Mouse (Mus musculus): ENCODE measurements around the gene 4930453N24Rik. TPM values are rescaled to one million over a fixed set of nuclear protein-coding genes. Genes with fewer than 3 reads are reported as not detected.

4930453N24Rik gene
- 13.2 and 13.8 TPM in 2 replicates for polyA plus RNA-seq (2012; rRNA removed)

DNA sequence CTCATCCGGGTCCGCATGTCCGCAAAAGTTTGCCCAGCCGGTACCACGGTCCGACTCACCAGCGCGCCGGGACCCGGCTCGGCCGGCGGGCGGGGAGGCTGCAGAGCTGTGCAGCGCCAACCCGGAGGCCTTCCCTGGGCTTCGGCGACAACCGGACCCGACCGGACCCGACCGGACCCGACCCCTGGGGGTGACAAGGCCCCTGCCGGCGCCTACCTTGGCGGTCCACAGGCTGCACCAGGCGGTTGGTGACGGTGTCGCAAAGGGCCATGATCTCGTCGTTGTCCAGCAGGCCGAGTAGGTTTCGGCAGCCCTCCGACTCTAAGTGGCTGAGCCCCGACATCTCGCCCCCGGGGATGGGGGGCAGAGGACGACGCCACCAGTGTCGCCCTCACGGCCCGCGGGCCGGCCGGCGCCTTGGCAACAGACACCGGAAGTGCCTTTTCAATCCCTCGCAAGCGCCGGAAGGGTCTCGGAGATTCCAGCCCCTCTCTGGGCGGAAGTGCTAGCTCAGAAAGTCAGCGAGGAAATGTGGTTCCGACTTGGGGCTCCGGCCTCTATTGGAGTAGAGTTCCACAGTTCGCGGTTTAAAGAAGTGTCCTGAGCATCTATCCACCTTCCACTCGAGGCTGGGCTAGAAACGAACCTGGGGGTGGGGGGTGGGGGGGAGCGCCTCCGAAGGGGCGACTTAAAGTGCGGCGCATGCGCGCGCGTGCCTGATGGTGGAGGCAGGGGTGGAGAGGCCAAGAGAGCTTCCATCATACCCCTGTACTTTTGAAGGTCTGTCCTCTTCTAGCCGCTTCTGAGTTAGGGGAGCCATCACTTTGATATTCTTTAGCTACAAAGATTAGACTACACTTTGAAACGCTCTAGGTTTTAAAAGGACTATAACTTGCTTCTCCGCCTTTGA lies at the start of gene 4930453N24Rik:
TSS of gene 4930453N24Rik (minus strand) at position 641 of the 910 bp plus-strand sequence.
- H3K4me1 ChIP-seq (ENCODE audit: control insufficient read depth, insufficient read depth, low read length): no peaks in the 10 kb centered on the region; the same call in 1 of the 2 replicates
- peak within 1 kb of the TSS; percentile 89 for H3K27ac ChIP-seq (ENCODE audit: insufficient read depth, low read length)
- TF ChIP-seq CTCF (IDR thresholded peaks at IDR 0.05; ENCODE audit: extremely low read depth, insufficient read depth, low read length) (no peak), POLR2A (IDR thresholded peaks at IDR 0.05; ENCODE audit: extremely low read depth, insufficient read depth, low read length) (peak; percentile 75)
- H3K4me3 ChIP-seq (ENCODE audit: insufficient read depth, low read length): peak within 1 kb of the TSS; percentile 61

DNA sequence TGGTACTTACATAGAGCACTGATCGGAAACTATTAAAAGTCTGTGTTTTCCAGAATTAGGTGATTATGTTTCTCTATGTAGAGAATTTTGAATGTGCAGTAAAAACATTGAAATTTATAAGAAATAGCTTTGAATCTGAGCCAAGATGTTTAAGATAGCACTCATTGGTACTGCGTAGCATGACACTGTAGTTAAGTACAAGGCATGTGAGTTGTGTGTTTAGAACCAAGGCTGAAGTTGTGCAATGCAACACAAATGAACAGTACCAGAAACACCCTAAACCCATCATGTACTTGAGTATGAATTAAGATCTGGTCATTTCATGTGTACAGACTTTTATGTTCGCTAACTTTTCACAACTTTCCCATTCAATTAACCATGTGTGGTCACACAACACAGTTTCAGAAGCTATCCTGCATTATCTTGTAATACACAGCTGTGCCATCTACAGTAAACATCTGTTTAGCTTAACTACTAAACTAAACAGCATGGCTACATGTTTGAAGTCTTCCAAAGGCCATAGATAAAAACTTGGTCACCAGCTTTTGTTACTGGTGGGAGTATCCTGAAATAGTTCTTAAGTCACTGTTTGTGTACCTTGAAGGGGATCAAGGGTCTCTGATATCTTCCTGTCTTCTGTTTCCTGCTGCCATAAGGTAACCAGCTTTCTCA lies 46.3 kb upstream of the 4930453N24Rik start:
- Histone ChIP-seq H3K4me3 (ENCODE audit: insufficient read depth, low read length) (no peak overlapping the region), H3K4me1 (ENCODE audit: control insufficient read depth, insufficient read depth, low read length) (no peaks in the 10 kb centered on the region), H3K27ac (ENCODE audit: insufficient read depth, low read length) (no peak overlapping the region)
- TF ChIP-seq POLR2A (IDR thresholded peaks at IDR 0.05; ENCODE audit: extremely low read depth, insufficient read depth, low read length) (no peak), CTCF (IDR thresholded peaks at IDR 0.05; ENCODE audit: extremely low read depth, insufficient read depth, low read length) (no peak)

DNA sequence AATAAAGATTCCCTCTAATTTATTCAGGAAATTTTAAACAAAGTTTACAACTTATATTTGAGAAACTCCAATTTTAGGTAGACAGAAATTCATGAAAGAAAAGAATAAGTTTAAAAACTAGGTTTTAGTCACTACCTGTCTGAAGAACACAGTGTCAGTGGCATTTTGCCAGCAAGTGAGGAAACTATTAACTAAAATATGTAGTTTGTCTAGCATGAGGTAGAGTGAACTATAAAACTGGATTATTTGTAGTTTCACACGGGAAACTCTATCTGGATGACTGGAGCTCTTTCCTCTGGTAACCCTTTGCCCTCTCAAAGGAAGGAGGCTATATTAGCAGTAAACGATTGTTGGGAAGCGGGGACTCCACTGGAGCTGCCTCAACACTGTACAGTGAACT lies 32.1 kb upstream of the 4930453N24Rik start:
- Histone ChIP-seq H3K27ac (ENCODE audit: insufficient read depth, low read length) (no peak overlapping the region), H3K4me3 (ENCODE audit: insufficient read depth, low read length) (no peak overlapping the region), H3K4me1 (ENCODE audit: control insufficient read depth, insufficient read depth, low read length) (no peaks in the 10 kb centered on the region)
- TF ChIP-seq POLR2A (IDR thresholded peaks at IDR 0.05; ENCODE audit: extremely low read depth, insufficient read depth, low read length): no peak
- no peak for TF ChIP-seq CTCF (IDR thresholded peaks at IDR 0.05; ENCODE audit: extremely low read depth, insufficient read depth, low read length)

DNA sequence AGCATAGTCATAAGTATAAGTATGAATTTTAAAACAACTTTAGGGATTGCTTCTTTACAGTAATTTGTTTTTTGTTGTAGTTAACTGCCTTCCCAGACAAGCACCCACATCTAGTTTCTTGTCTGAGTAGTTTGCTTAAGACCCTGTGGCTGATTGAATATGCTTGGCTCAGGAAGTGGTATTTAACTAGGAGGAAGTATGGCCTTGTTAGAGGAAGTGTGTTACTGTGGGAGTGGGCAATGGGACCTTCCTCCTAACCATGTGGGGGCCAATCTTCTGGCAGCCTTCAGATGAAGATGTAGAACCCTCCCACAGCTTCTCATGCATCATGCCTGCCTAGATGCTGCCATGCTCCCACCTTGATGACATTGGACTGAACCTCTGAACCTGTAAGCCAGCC lies 30.7 kb upstream of the 4930453N24Rik start:
- Histone ChIP-seq H3K4me3 (ENCODE audit: insufficient read depth, low read length) (no peak overlapping the region), H3K27ac (ENCODE audit: insufficient read depth, low read length) (no peak overlapping the region), H3K4me1 (ENCODE audit: control insufficient read depth, insufficient read depth, low read length) (no peaks in the 10 kb centered on the region)
- TF ChIP-seq CTCF (IDR thresholded peaks at IDR 0.05; ENCODE audit: extremely low read depth, insufficient read depth, low read length): no peak
- no peak for TF ChIP-seq POLR2A (IDR thresholded peaks at IDR 0.05; ENCODE audit: extremely low read depth, insufficient read depth, low read length)

DNA sequence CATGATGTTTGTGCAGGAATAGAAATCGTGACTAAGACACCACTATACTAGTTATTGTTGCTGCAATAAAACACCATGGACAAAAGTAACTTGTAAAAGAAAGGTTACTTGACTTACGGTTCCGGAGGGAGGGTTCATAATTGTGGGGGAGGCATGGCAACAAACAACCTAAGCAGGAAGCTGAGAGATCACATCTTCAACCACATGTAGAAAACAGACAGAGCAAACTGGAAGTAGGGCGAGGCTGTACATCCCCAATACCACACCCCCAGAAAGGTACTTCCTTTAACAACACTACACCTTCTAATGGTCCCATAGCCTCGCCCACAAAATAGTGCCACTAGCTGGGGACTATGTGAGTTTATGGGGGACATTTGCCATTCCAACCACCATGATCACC lies 29.4 kb upstream of the 4930453N24Rik start:
- no peaks in the 10 kb centered on the region for H3K4me1 ChIP-seq (ENCODE audit: control insufficient read depth, insufficient read depth, low read length)
- no peak overlapping the region for H3K4me3 ChIP-seq (ENCODE audit: insufficient read depth, low read length)
- no peak overlapping the region for H3K27ac ChIP-seq (ENCODE audit: insufficient read depth, low read length)
- TF ChIP-seq CTCF (IDR thresholded peaks at IDR 0.05; ENCODE audit: extremely low read depth, insufficient read depth, low read length): no peak
- TF ChIP-seq POLR2A (IDR thresholded peaks at IDR 0.05; ENCODE audit: extremely low read depth, insufficient read depth, low read length): no peak

DNA sequence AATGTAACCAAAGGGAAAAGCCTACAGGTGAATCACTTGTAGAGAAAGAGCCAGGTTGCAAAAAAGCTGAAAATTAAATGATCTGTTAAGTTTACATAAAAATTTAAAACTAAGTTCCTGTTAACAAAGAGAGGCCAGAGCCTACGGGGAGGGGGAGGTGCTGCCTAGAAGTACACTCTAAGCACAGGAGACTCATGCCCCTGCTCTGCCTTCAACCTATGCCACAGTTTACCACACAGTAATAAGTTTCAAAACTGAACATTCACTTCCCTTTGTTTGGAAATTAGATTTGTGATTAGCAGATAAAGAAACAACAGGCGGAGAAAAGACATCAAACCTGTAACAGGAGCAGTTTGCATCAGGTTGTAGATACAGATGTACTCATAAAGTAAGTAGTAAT lies 23.8 kb upstream of the 4930453N24Rik start:
- TF ChIP-seq CTCF (IDR thresholded peaks at IDR 0.05; ENCODE audit: extremely low read depth, insufficient read depth, low read length): no peak
- TF ChIP-seq POLR2A (IDR thresholded peaks at IDR 0.05; ENCODE audit: extremely low read depth, insufficient read depth, low read length): no peak

DNA sequence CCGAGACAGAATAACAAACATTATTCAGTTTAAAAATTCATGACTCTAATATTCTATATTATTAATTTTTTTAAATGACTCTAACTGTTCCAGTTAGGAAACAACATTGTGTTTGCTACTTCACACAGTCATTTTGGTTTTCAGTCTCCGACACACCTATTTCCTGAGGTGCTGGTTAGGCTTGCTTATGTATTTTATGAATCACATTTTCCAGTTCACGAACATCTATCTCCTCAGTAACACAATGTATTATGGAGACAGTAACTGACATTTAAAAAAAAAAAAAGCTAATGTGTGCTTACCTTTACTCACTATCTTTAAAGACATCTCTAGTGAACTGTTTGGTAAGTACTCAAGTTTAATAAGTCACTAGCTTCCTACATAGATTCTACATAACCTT lies 18.7 kb upstream of the 4930453N24Rik start:
- TF ChIP-seq POLR2A (IDR thresholded peaks at IDR 0.05; ENCODE audit: extremely low read depth, insufficient read depth, low read length) (no peak), CTCF (IDR thresholded peaks at IDR 0.05; ENCODE audit: extremely low read depth, insufficient read depth, low read length) (no peak)

More for the DNA sequence above, 23.8 kb upstream of the 4930453N24Rik start:
- Histone ChIP-seq H3K4me1 (ENCODE audit: control insufficient read depth, insufficient read depth, low read length) (no peaks in the 10 kb centered on the region), H3K4me3 (ENCODE audit: insufficient read depth, low read length) (no peak overlapping the region), H3K27ac (ENCODE audit: insufficient read depth, low read length) (no peak overlapping the region)

DNA sequence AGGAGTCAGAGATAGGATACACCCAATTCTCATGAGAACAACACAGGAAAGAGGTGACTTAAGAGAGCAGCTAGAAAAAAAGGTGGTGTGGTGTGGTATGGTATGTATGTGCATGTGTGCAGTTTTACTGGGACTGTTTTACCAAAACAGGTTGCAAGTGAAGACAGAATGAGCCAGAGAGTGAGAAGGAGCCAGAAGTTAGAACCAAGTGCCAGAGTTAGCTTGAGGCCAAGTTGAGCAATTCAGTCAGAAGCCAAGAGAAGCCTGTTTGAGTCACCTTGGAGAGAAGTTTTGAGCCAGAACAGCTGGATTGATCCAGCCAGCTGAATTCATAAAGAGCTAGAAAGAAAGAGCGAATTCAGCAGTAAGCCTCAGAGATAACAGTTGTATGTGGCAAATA lies 4.6 kb upstream of the 4930453N24Rik start:
- H3K4me1 ChIP-seq (ENCODE audit: control insufficient read depth, insufficient read depth, low read length): no peaks in the 10 kb centered on the region
- H3K27ac ChIP-seq (ENCODE audit: insufficient read depth, low read length): no peak overlapping the region
- no peak overlapping the region for H3K4me3 ChIP-seq (ENCODE audit: insufficient read depth, low read length)
- TF ChIP-seq POLR2A (IDR thresholded peaks at IDR 0.05; ENCODE audit: extremely low read depth, insufficient read depth, low read length): no peak
- TF ChIP-seq CTCF (IDR thresholded peaks at IDR 0.05; ENCODE audit: extremely low read depth, insufficient read depth, low read length): no peak

More for the DNA sequence above, 18.7 kb upstream of the 4930453N24Rik start:
- H3K4me3 ChIP-seq (ENCODE audit: insufficient read depth, low read length): no peak overlapping the region
- H3K27ac ChIP-seq (ENCODE audit: insufficient read depth, low read length): no peak overlapping the region
- H3K4me1 ChIP-seq (ENCODE audit: control insufficient read depth, insufficient read depth, low read length): no peaks in the 10 kb centered on the region; the same call in 1 of the 2 replicates

DNA sequence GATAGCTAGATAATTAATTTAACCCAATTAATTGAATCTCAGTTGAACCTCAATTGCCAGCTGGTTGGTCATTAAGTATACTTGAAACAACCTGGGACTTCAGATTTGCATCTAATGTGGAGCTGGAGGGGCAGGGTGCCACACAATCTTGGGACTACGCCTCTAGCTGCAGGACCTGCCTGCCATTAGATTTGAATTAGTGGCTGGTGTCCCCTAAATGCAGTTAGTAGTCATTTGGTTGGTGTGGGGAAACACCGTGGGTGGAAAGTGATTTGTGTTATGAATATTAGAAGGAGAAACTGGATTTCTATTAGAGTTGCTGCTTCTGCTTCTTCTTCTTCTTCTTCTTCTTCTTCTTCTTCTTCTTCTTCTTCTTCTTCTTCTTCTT lies 464 bp upstream of the 4930453N24Rik start:
- Histone ChIP-seq H3K27ac (ENCODE audit: insufficient read depth, low read length) (no peak overlapping the region), H3K4me3 (ENCODE audit: insufficient read depth, low read length) (peak overlapping the region; percentile 61; the same call in 1 of the 2 replicates), H3K4me1 (ENCODE audit: control insufficient read depth, insufficient read depth, low read length) (no peaks in the 10 kb centered on the region; the same call in 1 of the 2 replicates)
- TF ChIP-seq CTCF (IDR thresholded peaks at IDR 0.05; ENCODE audit: extremely low read depth, insufficient read depth, low read length) (no peak), POLR2A (IDR thresholded peaks at IDR 0.05; ENCODE audit: extremely low read depth, insufficient read depth, low read length) (no peak)
